Mouse (Mus musculus) megakaryocyte, embryonic 14.5 days (primary cell): ENCODE results near the gene Rhod. TPM values are rescaled to one million over a fixed set of nuclear protein-coding genes. Genes with fewer than 3 reads are reported as not detected.

Experiments
- H3K27me3 ChIP-seq: replicated peaks from 2 replicates; pipeline ENCODE3; 2012; ENCODE audit warnings: inconsistent platforms
- H3K36me3 ChIP-seq: replicated peaks from 2 replicates; pipeline ENCODE3; 2012; ENCODE audit warnings: low read length, inconsistent platforms, mixed read lengths
- H3K4me1 ChIP-seq: 2 replicates; pipeline ENCODE4 v1.6.1; 2012; ENCODE audit warnings: inconsistent platforms
- H3K4me3 ChIP-seq: replicated peaks from 2 replicates; pipeline ENCODE3; 2012; ENCODE audit warnings: moderate library complexity, mild to moderate bottlenecking, inconsistent platforms
- H3K9me3 ChIP-seq: 2 replicates; pipeline ENCODE4 v1.6.1; 2012; ENCODE audit warnings: inconsistent platforms
- FLI1 ChIP-seq: IDR thresholded peaks from 2 replicates; pipeline ENCODE4 v1.6.1; 2012; ENCODE audit warnings: low read length, inconsistent platforms, mixed read lengths
- GATA1 ChIP-seq: IDR thresholded peaks from 3 replicates; pipeline ENCODE4 v1.6.1; 2012; ENCODE audit warnings: mixed read lengths, low read length, inconsistent platforms, borderline replicate concordance
- polyA plus RNA-seq: library from polyadenylated mRNA; stranded (reverse); fragments of >175 nt; gene quantifications from 2 replicates; pipeline ENCODE4 v1.2.3, GENCODE M21; 2012; ENCODE audit warnings: low replicate concordance; ENCODE audit not compliant: insufficient read depth

Gene Rhod
- polyA plus RNA-seq, result 0.16 TPM in 1 of 2 replicates, not detected in the other

GRCm38 (mm10) chr19:4439161-4439801 is at the start of gene Rhod:
Rhod (minus strand) TSS chr19:4439432.
- peaks cover 67% of the 10 kb centered on the region for H3K27me3 ChIP-seq

GRCm38 (mm10) chr19:4487877-4488276 is 48.6 kb upstream of the Rhod start:
- no peaks in the 10 kb centered on the region for H3K36me3 ChIP-seq
- peaks cover 7% of the 10 kb centered on the region for H3K4me1 ChIP-seq
- no peak overlapping the region for H3K4me3 ChIP-seq
- no peaks in the 10 kb centered on the region; the same call in 1 of the 2 replicates for H3K9me3 ChIP-seq
- no peak for TF ChIP-seq FLI1
- no peak for TF ChIP-seq GATA1
- H3K27me3 ChIP-seq, result peaks cover 87% of the 10 kb centered on the region

More at GRCm38 (mm10) chr19:4439161-4439801, at the start of gene Rhod:
- no peaks in the 10 kb centered on the region for H3K36me3 ChIP-seq
- TF ChIP-seq FLI1 (no peak), GATA1 (no peak)
- peaks cover 50% of the 10 kb centered on the region for H3K4me1 ChIP-seq
- peaks cover 17% of the 10 kb centered on the region for H3K9me3 ChIP-seq
- H3K4me3 ChIP-seq, result peak within 1 kb of the TSS; percentile 88

- no peaks in the 10 kb centered on the region; the same call in 1 of the 2 replicates for H3K9me3 ChIP-seq
- peaks cover 4% of the 10 kb centered on the region for H3K4me1 ChIP-seq
- H3K4me3 ChIP-seq, result no peak overlapping the region
- H3K36me3 ChIP-seq, result no peaks in the 10 kb centered on the region
- no peak for TF ChIP-seq GATA1
- no peak for TF ChIP-seq FLI1
- peaks cover 87% of the 10 kb centered on the region for H3K27me3 ChIP-seq
Measured at GRCm38 (mm10) chr19:4485006-4485405, 45.8 kb upstream of the Rhod start.

- no peak for TF ChIP-seq GATA1
- TF ChIP-seq FLI1, result no peak
- Histone ChIP-seq H3K9me3 (no peaks in the 10 kb centered on the region; the same call in 1 of the 2 replicates), H3K4me3 (no peak overlapping the region), H3K4me1 (peaks cover 11% of the 10 kb centered on the region), H3K27me3 (peaks cover 85% of the 10 kb centered on the region), H3K36me3 (no peaks in the 10 kb centered on the region)
Measured at GRCm38 (mm10) chr19:4482111-4482859, 43.1 kb upstream of the Rhod start.

GRCm38 (mm10) chr19:4481326-4481725 is 42.1 kb upstream of the Rhod start:
- Histone ChIP-seq H3K27me3 (peaks cover 87% of the 10 kb centered on the region), H3K4me1 (peaks cover 21% of the 10 kb centered on the region), H3K36me3 (no peaks in the 10 kb centered on the region), H3K9me3 (no peaks in the 10 kb centered on the region; the same call in 1 of the 2 replicates), H3K4me3 (no peak overlapping the region)
- no peak for TF ChIP-seq GATA1
- no peak for TF ChIP-seq FLI1

GRCm38 (mm10) chr19:4480041-4480440 is 40.8 kb upstream of the Rhod start:
- no peak for TF ChIP-seq FLI1
- no peak for TF ChIP-seq GATA1
- Histone ChIP-seq H3K36me3 (no peaks in the 10 kb centered on the region), H3K27me3 (peaks cover 88% of the 10 kb centered on the region)

GRCm38 (mm10) chr19:4478190-4478516 is 38.9 kb upstream of the Rhod start:
- Histone ChIP-seq H3K4me3 (no peak overlapping the region), H3K9me3 (no peaks in the 10 kb centered on the region), H3K36me3 (no peaks in the 10 kb centered on the region), H3K27me3 (peaks cover 87% of the 10 kb centered on the region), H3K4me1 (peaks cover 40% of the 10 kb centered on the region)
- TF ChIP-seq GATA1 (no peak), FLI1 (no peak)

More at GRCm38 (mm10) chr19:4480041-4480440, 40.8 kb upstream of the Rhod start:
- Histone ChIP-seq H3K4me3 (no peak overlapping the region), H3K9me3 (no peaks in the 10 kb centered on the region), H3K4me1 (peaks cover 34% of the 10 kb centered on the region)

GRCm38 (mm10) chr19:4477345-4478189 is 38.3 kb upstream of the Rhod start, which contains the start of gene Syt12:
Syt12 (minus strand) TSS chr19:4477447.
- no peak for TF ChIP-seq FLI1
- TF ChIP-seq GATA1, result no peak
- Histone ChIP-seq H3K27me3 (peaks cover 87% of the 10 kb centered on the region), H3K4me1 (peaks cover 40% of the 10 kb centered on the region), H3K9me3 (no peaks in the 10 kb centered on the region), H3K4me3 (peak within 1 kb of the TSS; percentile 83), H3K36me3 (no peaks in the 10 kb centered on the region)

- Histone ChIP-seq H3K27me3 (peaks cover 88% of the 10 kb centered on the region), H3K4me1 (peaks cover 40% of the 10 kb centered on the region), H3K9me3 (no peaks in the 10 kb centered on the region), H3K36me3 (no peaks in the 10 kb centered on the region), H3K4me3 (peak overlapping the region; percentile 83)
- TF ChIP-seq FLI1 (no peak), GATA1 (no peak)
Measured at GRCm38 (mm10) chr19:4476601-4477257, 37.5 kb upstream of the Rhod start.
